Mouse (Mus musculus): ENCODE results near the gene Scamp3. TPM values are rescaled to one million over a fixed set of nuclear protein-coding genes. Genes with fewer than 3 reads are reported as not detected.
"Not testable (repeated sequence)": the region's sequence is repeated elsewhere in the genome, so short reads cannot be mapped to it uniquely, and the experiment has no call there.

The Scamp3 gene
- polyA plus RNA-seq, 1 experiment, result 139 TPM

DNA sequence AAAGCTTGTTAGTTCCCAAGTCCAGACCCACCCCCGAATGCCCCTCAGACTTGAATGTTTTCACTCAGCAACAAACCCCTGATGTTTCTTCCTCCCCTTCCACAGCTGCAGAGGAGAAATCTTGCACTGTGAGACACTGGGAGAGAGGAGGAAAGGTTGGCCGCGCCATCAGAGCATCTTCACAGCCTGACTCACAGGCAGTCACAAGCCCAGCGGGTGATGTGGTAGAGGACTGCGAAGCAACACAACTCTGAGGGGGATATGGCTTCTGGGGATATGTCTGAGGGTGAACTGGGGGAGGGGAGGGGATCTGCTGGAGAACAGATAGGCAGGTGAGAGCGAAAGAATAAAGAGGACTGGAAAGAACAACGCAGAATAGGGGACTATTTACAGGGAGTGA lies 18.6 kb upstream of the Scamp3 start:
- Histone ChIP-seq H3K79me3 (ENCODE audit: low read depth) (no peaks in the 10 kb centered on the region), H3K4me3 (ENCODE audit: insufficient read depth, poor library complexity, severe bottlenecking) (no peak overlapping the region), H3K79me2 (ENCODE audit: control insufficient read depth, insufficient read depth) (no peaks in the 10 kb centered on the region), H3ac (ENCODE audit: control insufficient read depth, insufficient read length, low read depth) (no peak overlapping the region), H3K27me3 (ENCODE audit: control insufficient read depth, insufficient read depth, insufficient read length) (peaks cover 34% of the 10 kb centered on the region), H3K36me3 (ENCODE audit: control insufficient read depth, insufficient read depth) (no peaks in the 10 kb centered on the region)
- TF ChIP-seq MYOD1 (IDR thresholded peaks at IDR 0.05; ENCODE audit: control insufficient read depth, insufficient read length, low read depth), result no peak
- TF ChIP-seq FOSL1 (IDR thresholded peaks at IDR 0.05; ENCODE audit: insufficient read depth, low read length, poor library complexity, severe bottlenecking), result no peak
- no peak for TF ChIP-seq USF1 (IDR thresholded peaks at IDR 0.05; ENCODE audit: low read depth)

DNA sequence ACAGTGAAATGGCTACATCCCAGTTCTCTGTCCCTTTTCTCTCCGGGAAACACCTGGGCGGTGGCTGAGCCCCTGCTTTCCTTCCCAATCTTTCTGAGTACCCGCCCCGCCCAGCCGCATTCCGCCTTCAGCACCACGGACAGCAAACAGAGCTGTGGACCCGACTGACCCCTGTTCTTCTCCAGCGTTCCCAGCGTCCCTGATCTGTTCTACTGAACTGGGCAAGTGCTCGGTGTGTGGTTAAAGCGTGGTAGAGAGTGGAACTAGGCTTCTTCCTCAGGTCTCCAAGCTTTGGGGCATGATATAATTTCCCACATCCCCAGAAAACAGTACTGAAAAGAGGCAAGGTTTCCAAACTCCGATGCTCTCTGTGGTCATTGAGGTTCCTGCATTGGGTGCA lies 18.1 kb upstream of the Scamp3 start:
- Histone ChIP-seq H3K27me3 (ENCODE audit: control insufficient read depth, insufficient read depth, insufficient read length) (peaks cover 31% of the 10 kb centered on the region), H3K4me3 (ENCODE audit: insufficient read depth, poor library complexity, severe bottlenecking) (no peak overlapping the region), H3K36me3 (ENCODE audit: control insufficient read depth, insufficient read depth) (no peaks in the 10 kb centered on the region), H3K79me3 (ENCODE audit: low read depth) (no peaks in the 10 kb centered on the region), H3ac (ENCODE audit: control insufficient read depth, insufficient read length, low read depth) (no peak overlapping the region), H3K79me2 (ENCODE audit: control insufficient read depth, insufficient read depth) (no peaks in the 10 kb centered on the region)
- TF ChIP-seq FOSL1 (IDR thresholded peaks at IDR 0.05; ENCODE audit: insufficient read depth, low read length, poor library complexity, severe bottlenecking) (no peak), MYOD1 (IDR thresholded peaks at IDR 0.05; ENCODE audit: control insufficient read depth, insufficient read length, low read depth) (no peak), CEBPB (IDR thresholded peaks at IDR 0.05; ENCODE audit: low read depth) (no peak), USF1 (IDR thresholded peaks at IDR 0.05; ENCODE audit: low read depth) (no peak), MYOG (IDR thresholded peaks at IDR 0.05; ENCODE audit: control insufficient read depth, extremely low read depth, insufficient read length) (no peak), CTCF (IDR thresholded peaks at IDR 0.05; ENCODE audit: control insufficient read depth, insufficient read depth, insufficient read length) (no peak), MAX (IDR thresholded peaks at IDR 0.05) (no peak)

DNA sequence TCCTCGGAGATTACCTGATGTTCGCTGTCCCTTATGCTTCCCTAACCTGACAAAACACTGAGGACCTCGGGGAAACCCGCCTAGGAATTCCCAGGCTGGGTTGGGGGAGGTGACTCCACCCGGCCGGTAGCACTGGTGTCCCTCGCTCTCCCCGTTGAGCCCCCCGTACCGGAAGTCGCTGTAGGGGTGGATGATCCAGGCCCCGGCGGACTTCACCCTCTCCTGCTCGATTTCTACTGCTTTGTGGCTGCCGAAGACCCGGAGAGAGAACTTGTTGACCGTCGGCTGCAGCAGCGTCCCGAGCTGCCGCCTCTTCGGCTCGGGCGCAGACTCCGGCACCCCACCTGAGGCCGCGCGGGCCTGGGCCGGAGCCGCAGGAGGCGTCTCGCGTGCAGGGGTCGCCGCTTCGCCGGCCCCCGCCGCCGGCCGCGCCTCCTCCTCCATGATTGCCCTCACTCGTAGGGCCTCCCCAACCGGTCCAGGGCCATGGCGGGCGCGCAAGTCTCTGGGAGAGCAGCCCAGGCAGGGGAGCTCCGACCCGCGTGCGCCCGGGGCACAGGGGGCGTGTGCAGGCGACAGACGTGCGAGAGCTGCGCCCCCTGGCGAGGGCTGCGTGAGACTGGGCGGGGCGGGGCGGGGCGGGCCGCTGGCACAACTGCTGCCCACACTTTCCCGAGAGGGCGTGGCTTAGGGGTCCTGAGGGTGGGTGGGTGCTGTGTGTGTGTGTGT lies 17.5 kb upstream of the Scamp3 start, which contains the start of gene Hcn3:
Gene Hcn3, minus strand, starts transcription at position 581 of the 729 bp plus-strand sequence.
- peaks cover 25% of the 10 kb centered on the region for H3K27me3 ChIP-seq (ENCODE audit: control insufficient read depth, insufficient read depth, insufficient read length)
- H3ac ChIP-seq (ENCODE audit: control insufficient read depth, insufficient read length, low read depth), result peak within 1 kb of the TSS; percentile 65
- H3K79me3 ChIP-seq (ENCODE audit: low read depth), result peaks cover 2% of the 10 kb centered on the region
- H3K79me2 ChIP-seq (ENCODE audit: control insufficient read depth, insufficient read depth), result peaks cover under 1% of the 10 kb centered on the region
- H3K36me3 ChIP-seq (ENCODE audit: control insufficient read depth, insufficient read depth), result no peaks in the 10 kb centered on the region
- no peak for TF ChIP-seq MYOG (IDR thresholded peaks at IDR 0.05; ENCODE audit: control insufficient read depth, extremely low read depth, insufficient read length)
- no peak for TF ChIP-seq USF1 (IDR thresholded peaks at IDR 0.05; ENCODE audit: low read depth)
- no peak for TF ChIP-seq FOSL1 (IDR thresholded peaks at IDR 0.05; ENCODE audit: insufficient read depth, low read length, poor library complexity, severe bottlenecking)
- no peak for TF ChIP-seq CEBPB (IDR thresholded peaks at IDR 0.05; ENCODE audit: low read depth)
- TF ChIP-seq MAX (IDR thresholded peaks at IDR 0.05), result no peak
- TF ChIP-seq CTCF (IDR thresholded peaks at IDR 0.05; ENCODE audit: control insufficient read depth, insufficient read depth, insufficient read length), result peak; percentile 77
- H3K4me3 ChIP-seq (ENCODE audit: insufficient read depth, poor library complexity, severe bottlenecking), result no peak within 1 kb of the TSS

DNA sequence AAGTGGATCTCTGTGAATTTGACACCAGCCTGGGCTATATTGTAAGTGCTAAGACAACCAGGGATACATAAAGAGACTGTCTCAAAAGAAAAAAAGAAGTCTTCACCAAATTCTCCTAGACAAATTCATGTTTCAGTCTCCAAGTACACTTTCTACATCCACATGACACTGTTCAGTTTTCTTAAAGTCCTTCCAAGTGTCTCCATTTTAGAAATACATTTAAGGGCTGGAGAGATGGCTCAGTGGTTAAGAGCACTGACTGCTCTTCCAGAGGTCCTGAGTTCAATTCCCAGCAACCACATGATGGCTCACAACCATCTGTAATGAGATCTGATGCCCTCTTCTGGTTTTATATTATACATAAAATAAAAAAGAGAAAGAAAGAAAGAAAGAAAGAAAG lies 16.1 kb upstream of the Scamp3 start:
- H3K27me3 ChIP-seq (ENCODE audit: control insufficient read depth, insufficient read depth, insufficient read length), result peaks cover 19% of the 10 kb centered on the region
- H3K79me3 ChIP-seq (ENCODE audit: low read depth), result peaks cover 15% of the 10 kb centered on the region
- not testable (repeated sequence) for H3K36me3 ChIP-seq (ENCODE audit: control insufficient read depth, insufficient read depth); H3ac ChIP-seq (ENCODE audit: control insufficient read depth, insufficient read length, low read depth); H3K4me3 ChIP-seq (ENCODE audit: insufficient read depth, poor library complexity, severe bottlenecking)
- H3K79me2 ChIP-seq (ENCODE audit: control insufficient read depth, insufficient read depth), result peaks cover 15% of the 10 kb centered on the region

DNA sequence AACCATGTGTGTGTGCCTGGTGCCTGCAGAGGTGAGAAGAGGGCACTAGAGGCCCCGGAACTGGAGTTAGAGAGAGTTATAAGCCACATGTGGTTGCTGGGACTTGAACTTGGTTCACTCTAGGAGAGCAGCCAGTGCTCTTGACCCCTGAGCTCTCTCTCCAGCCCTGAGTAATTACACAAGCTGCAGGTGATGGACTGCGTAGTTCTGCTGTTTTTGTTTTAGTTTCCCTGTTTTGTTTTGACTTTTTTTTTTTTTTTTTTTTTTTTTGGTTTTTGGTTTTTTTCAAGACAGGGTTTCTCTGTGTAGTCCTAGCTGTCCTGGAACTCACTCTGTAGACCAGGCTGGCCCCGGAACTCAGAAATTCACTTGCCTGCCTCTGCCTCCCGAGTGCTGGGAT lies 15.5 kb upstream of the Scamp3 start:
- Histone ChIP-seq H3K36me3 (ENCODE audit: control insufficient read depth, insufficient read depth) (peaks cover 4% of the 10 kb centered on the region), H3K79me2 (ENCODE audit: control insufficient read depth, insufficient read depth) (peaks cover 20% of the 10 kb centered on the region), H3K4me3 (ENCODE audit: insufficient read depth, poor library complexity, severe bottlenecking) (no peak overlapping the region), H3K27me3 (ENCODE audit: control insufficient read depth, insufficient read depth, insufficient read length) (peaks cover 17% of the 10 kb centered on the region), H3ac (ENCODE audit: control insufficient read depth, insufficient read length, low read depth) (no peak overlapping the region), H3K79me3 (ENCODE audit: low read depth) (peaks cover 19% of the 10 kb centered on the region)
- TF ChIP-seq MAX (IDR thresholded peaks at IDR 0.05), result no peak
- TF ChIP-seq FOSL1 (IDR thresholded peaks at IDR 0.05; ENCODE audit: insufficient read depth, low read length, poor library complexity, severe bottlenecking), result no peak
- TF ChIP-seq MYOD1 (IDR thresholded peaks at IDR 0.05; ENCODE audit: control insufficient read depth, insufficient read length, low read depth), result no peak
- no peak for TF ChIP-seq USF1 (IDR thresholded peaks at IDR 0.05; ENCODE audit: low read depth)
- TF ChIP-seq CTCF (IDR thresholded peaks at IDR 0.05; ENCODE audit: control insufficient read depth, insufficient read depth, insufficient read length), result no peak
- no peak for TF ChIP-seq MYOG (IDR thresholded peaks at IDR 0.05; ENCODE audit: control insufficient read depth, extremely low read depth, insufficient read length)
- no peak for TF ChIP-seq CEBPB (IDR thresholded peaks at IDR 0.05; ENCODE audit: low read depth)

DNA sequence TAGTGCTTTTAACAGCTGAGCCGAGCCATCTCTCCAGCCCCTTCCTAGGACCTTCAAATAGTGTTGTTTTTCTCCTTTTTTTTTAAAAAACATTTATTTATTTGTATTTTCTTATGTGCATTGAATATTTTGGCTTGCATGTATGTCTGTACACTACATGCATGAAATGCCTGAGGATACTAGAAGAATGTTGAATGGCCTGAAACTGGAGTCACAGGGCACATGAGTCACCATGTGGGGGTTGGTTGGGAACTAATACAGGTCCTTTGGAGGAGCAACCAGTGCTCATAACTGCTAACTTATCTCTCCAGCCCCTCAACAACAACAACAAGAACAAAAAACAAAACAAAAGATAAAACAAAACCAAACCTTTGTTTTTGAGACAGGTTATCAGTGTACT lies 14.2 kb upstream of the Scamp3 start:
- Histone ChIP-seq H3K4me3 (ENCODE audit: insufficient read depth, poor library complexity, severe bottlenecking) (no peak overlapping the region), H3K79me3 (ENCODE audit: low read depth) (peaks cover 20% of the 10 kb centered on the region), H3K27me3 (ENCODE audit: control insufficient read depth, insufficient read depth, insufficient read length) (peaks cover 6% of the 10 kb centered on the region), H3ac (ENCODE audit: control insufficient read depth, insufficient read length, low read depth) (no peak overlapping the region), H3K79me2 (ENCODE audit: control insufficient read depth, insufficient read depth) (peaks cover 32% of the 10 kb centered on the region), H3K36me3 (ENCODE audit: control insufficient read depth, insufficient read depth) (peaks cover 18% of the 10 kb centered on the region)
- TF ChIP-seq MYOG (IDR thresholded peaks at IDR 0.05; ENCODE audit: control insufficient read depth, extremely low read depth, insufficient read length) (no peak), FOSL1 (IDR thresholded peaks at IDR 0.05; ENCODE audit: insufficient read depth, low read length, poor library complexity, severe bottlenecking) (peak; percentile 9), MAX (IDR thresholded peaks at IDR 0.05) (peak; percentile 38), CEBPB (IDR thresholded peaks at IDR 0.05; ENCODE audit: low read depth) (no peak), USF1 (IDR thresholded peaks at IDR 0.05; ENCODE audit: low read depth) (peak; percentile 96)
